8 mouse cellular contexts compared by ENCODE assay signal in genomic region chr14:72601381-72602305, GRCm38 (mm10).
DNase-seq lines count a peak whose midpoint lies in the region; ATAC-seq and TF ChIP-seq lines count a peak whose summit lies in the region.

No protein-coding gene starts in this region.

- TF ChIP-seq CTCF in heart, adult 2 months (IDR thresholded peaks at IDR 0.05) = no peak
- TF ChIP-seq CTCF in E14TG2a.4 (conservative IDR thresholded peaks at IDR 0.05; ENCODE audit: low read length) = no peak

- peak overlapping the region; percentile 76 for H3K4me3 ChIP-seq in heart, adult 2 months
- H3K4me3 ChIP-seq in E14TG2a.4 (replicated peaks; ENCODE audit: low read length) = 0 out of 2 replicates have a peak overlapping the region, but pooled peaks have one; percentile 71
- peak overlapping the region; percentile 57 for H3K4me3 ChIP-seq in forebrain, embryonic 13.5 days
- peak overlapping the region; percentile 63 for H3K4me3 ChIP-seq in liver, embryonic 13.5 days (replicated peaks)

- H3K27ac ChIP-seq in heart, adult 2 months = no peak overlapping the region
- H3K27ac ChIP-seq in forebrain, embryonic 13.5 days = no peak overlapping the region
- H3K27ac ChIP-seq in liver, embryonic 13.5 days = no peak overlapping the region

- WGBS in heart, adult 2 months = 72% methylated on average over 5 of the region's 5 CpGs
- 74% methylated on average over 5 of the region's 5 CpGs for WGBS in forebrain, embryonic 13.5 days
- 71% methylated on average over 5 of the region's 5 CpGs for WGBS in liver, embryonic 13.5 days (ENCODE audit: insufficient replicate concordance)

- TF ChIP-seq EP300 in heart, adult 2 months (IDR thresholded peaks at IDR 0.05; ENCODE audit: insufficient read depth, low read depth, low read length) = no peak

- TF ChIP-seq POLR2A in heart, adult 2 months (IDR thresholded peaks at IDR 0.05; ENCODE audit: insufficient read depth, low read depth, low read length) = no peak

- peak overlapping the region; percentile 86 for H3K4me2 ChIP-seq in forebrain, embryonic 13.5 days
- peak overlapping the region; percentile 66 for H3K4me2 ChIP-seq in liver, embryonic 13.5 days

- no peak for DNase-seq in heart, adult 2 months
- no peak for DNase-seq in heart, postnatal 14 days
- no peak for DNase-seq in liver, embryonic 13.5 days
- no peak for DNase-seq in testis, postnatal 10 days (ENCODE audit: low spot score)

- no peaks in the 10 kb centered on the region for H3K9me3 ChIP-seq in E14TG2a.4 (ENCODE audit: low read length)
- H3K9me3 ChIP-seq in forebrain, embryonic 13.5 days (replicated peaks) = no peaks in the 10 kb centered on the region
- no peaks in the 10 kb centered on the region for H3K9me3 ChIP-seq in liver, embryonic 13.5 days (replicated peaks)

- no peaks in the 10 kb centered on the region for H3K27me3 ChIP-seq in heart, adult 2 months (ENCODE audit: control insufficient read depth, insufficient read depth, low read length)
- no peaks in the 10 kb centered on the region for H3K27me3 ChIP-seq in E14TG2a.4 (ENCODE audit: insufficient read depth, low read length)
- no peaks in the 10 kb centered on the region for H3K27me3 ChIP-seq in forebrain, embryonic 13.5 days
- H3K27me3 ChIP-seq in liver, embryonic 13.5 days = no peaks in the 10 kb centered on the region

- H3K4me1 ChIP-seq in heart, adult 2 months (ENCODE audit: control insufficient read depth, insufficient read depth, low read length) = peaks cover 8% of the 10 kb centered on the region
- peaks cover 13% of the 10 kb centered on the region for H3K4me1 ChIP-seq in E14TG2a.4 (replicated peaks; ENCODE audit: low read depth, low read length)
- H3K4me1 ChIP-seq in forebrain, embryonic 13.5 days = peaks cover 17% of the 10 kb centered on the region
- peaks cover 22% of the 10 kb centered on the region for H3K4me1 ChIP-seq in liver, embryonic 13.5 days (replicated peaks)

- peak overlapping the region; percentile 30; the same call in 1 of the 2 replicates for H3K9ac ChIP-seq in heart, adult 2 months (ENCODE audit: low read depth, low read length)
- peak overlapping the region; percentile 76 for H3K9ac ChIP-seq in forebrain, embryonic 13.5 days
- peak overlapping the region; percentile 65 for H3K9ac ChIP-seq in liver, embryonic 13.5 days

- peaks cover 2% of the 10 kb centered on the region for H3K79me2 ChIP-seq in heart, adult 2 months (replicated peaks; ENCODE audit: control insufficient read depth, insufficient read depth, low read length)

- H3K36me3 ChIP-seq in heart, adult 2 months (ENCODE audit: control insufficient read depth, insufficient read depth, low read length) = peaks cover 7% of the 10 kb centered on the region
- peaks cover 12% of the 10 kb centered on the region for H3K36me3 ChIP-seq in E14TG2a.4 (ENCODE audit: insufficient read depth, low read length)
- H3K36me3 ChIP-seq in forebrain, embryonic 13.5 days (ENCODE audit: poor library complexity, severe bottlenecking) = peaks cover 6% of the 10 kb centered on the region
- no peaks in the 10 kb centered on the region for H3K36me3 ChIP-seq in liver, embryonic 13.5 days

- intact Hi-C loops in heart, adult 2 months (cut with DNase I) = no loop called here
- intact Hi-C loops in heart, postnatal 14 days (cut with DNase I) = loop anchor here (5.0 kb wide), 1 partner anchor 106 kb away; no protein-coding TSS in a partner anchor

- ATAC-seq in forebrain, embryonic 13.5 days = no peak; the same call in 1 of the 2 replicates
- no peak for ATAC-seq in liver, embryonic 13.5 days (ENCODE audit: low read depth)
- no peak for ATAC-seq in frontal cortex, adult (ENCODE audit: low TSS enrichment)
- no peak for ATAC-seq in monocyte, adult 5-6 weeks (replicated peaks; ENCODE audit: insufficient number of reproducible peaks, low FRiP score, low TSS enrichment, poor library complexity, severe bottlenecking)
